Mouse (Mus musculus) left cerebral cortex, adult 11 months (tissue): Measurements from ENCODE around the gene Snx13.

Experiments used
- DNase-seq: peaks from one replicate; pipeline ENCODE4 v3.0.0; 2022; ENCODE audit warnings: low spot score

The Snx13 gene

DNA sequence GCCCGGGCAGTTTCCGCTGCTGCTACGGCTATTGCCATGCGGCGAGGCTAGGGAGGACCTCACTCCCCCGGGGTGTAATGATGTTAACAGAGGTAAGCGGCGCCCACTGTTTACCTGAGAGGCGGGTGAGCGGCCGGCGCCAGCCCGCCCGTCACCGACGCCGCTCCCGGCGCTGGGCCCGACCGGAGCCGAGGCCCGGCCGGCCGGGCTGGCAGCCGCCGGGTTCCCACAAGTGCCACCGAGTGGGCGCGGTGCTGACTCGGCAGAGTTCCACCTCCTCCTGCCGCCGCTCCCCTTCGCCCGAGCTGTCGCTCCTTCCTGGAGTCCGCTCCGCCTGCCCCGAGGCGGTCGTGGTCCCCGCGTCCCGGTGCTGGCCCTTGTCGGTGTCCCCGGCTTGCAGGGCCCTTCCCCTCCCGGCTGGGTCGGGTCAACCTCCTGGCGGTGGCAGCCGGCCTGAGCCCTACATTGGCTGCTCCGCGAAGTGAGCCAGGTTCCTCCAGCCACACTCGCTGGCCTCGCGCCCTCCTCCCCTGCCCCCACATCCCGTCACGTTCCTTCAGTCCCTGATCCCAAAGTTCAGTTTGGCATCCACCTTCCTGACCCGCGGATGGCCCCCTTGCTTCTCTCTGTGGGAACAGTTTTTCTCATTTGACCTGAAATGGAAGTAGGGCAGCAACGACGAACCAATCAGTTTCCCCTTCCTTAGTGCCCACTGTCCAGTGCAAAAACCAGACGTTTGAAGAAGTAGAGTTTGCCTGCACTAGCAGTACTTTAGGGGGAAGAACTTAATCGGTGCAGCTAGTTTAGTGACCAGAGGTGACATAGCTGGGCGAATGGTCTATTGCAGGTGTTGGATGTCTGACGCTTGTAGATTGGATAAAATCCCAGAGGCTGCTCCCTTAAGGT is 587 bp downstream of the Snx13 start:
- peak; percentile 36 for DNase-seq

GRCm38 (mm10) chr12:35048891-35049290 is 1.9 kb downstream of the Snx13 start:
- no peak for DNase-seq

DNA sequence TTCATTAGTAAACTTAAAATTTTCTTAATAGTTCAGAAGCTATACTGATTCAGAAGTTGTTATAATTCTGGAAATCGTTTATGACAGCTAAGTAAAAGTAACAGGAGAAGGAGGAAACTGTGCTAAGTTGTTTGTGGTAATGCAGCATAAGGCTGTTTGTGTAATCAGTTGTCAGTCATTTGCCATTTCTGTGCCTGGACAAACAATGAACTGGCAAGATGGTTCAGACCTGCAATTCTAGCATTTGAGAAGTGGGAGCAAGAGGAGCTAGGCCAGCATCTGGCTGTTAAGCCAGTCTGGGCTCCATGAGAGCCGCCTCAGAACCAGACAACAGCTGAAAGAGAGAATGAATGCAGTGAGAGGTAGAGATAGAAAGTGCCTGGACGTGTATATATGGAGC is 3.5 kb downstream of the Snx13 start:
- DNase-seq: no peak

- DNase-seq: no peak
These were observed 4.2 kb downstream of the Snx13 start for GRCm38 (mm10) chr12:35050964-35051758.

DNA sequence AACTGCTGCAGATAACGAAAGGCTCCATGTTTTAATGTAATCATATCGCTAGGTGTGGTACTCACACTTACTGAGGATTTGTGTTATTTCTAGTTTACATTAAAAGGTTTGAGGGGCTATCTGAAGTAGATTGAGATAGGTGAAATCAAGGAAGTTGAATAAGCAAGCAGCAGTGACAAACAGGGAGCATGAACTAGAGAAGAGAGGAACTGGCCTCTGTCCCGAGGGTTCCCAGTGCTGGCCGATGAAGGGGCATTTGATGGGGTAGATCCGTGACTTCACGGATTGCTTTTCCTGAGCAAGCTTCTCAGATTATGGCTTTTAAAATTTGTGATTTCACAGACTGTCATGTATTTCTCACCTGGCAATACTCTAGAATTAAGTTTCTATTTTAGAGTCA is 7.4 kb downstream of the Snx13 start:
- DNase-seq: no peak

DNA sequence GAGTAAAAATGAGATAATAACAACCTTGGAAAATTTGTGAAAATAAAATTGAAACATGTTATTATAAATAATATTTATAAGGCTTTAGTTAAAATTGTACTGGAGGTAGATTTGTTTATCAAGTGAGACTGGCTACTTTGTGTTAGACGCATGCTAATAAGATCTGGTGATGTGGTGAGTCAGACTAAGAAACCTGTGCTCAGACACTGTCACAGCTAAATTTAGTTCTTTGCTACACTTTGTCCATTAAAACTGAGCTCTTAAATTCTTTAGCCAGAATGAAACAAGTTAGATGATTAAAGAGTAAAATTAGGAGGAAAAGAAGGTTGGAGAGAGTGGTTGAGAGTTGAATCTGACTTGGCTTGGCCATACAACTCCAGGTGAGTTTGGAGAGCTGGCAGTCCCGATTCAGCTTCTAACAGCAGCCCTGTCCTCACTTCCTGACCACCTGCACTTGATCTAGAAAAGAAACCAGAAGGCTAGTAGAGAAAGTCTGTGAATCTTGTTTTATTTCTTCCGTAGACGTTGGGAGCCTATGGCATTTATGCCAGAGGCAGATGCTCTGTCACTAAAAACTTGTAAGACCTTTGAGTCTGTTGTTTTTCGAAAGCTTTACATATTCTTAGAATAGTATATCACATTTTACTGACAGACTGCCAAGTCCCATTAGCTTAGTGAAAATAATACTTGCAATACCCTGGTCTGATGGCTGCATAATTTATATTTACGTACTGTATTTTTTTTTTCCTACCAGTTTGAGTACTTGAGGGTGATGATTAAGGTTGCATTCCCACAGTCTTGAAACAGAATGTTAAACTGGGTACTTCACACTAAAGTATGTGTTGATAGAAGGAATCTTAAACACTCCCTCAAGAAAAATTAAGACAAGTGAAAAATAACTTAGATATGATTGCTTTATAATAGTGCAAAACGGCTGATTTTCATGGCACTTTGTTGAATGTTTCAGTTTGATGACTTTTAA is 8.4 kb downstream of the Snx13 start:
- DNase-seq: no peak

DNA sequence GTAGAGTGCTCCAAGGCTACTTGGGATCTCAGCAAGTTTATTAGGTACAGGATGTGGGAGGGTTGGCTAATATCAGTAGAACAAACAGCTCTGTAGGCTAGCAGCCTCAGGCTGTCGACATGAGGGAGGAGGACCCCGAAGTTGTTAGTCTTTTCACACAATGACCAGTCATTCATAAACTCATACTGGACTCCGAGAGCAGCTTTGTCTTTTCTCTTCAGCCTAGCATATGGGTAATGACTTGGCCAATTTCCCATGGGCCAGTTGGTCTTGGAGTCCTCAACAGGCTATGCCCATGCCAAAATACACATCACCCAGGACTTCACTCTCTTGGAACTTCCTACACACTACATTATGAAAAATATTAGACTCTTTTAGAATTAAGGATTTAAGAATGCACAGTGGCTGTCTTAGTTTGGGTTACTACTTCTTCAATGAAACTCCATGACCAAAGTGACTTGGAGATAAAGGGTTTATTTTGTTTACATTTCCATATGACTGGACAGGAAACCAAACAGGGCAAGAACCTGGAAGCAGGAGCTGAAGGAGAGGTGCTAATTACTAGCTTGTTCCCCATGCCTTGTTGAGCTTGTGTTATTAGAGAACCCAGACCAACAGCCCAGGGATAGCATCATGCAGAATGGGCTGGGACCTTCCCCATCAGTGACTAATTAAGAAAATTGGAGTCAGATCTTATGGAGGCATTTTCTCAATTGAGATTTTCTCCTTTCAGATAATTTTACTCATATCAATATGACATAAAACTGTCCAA is 16.9 kb downstream of the Snx13 start:
- no peak for DNase-seq

DNA sequence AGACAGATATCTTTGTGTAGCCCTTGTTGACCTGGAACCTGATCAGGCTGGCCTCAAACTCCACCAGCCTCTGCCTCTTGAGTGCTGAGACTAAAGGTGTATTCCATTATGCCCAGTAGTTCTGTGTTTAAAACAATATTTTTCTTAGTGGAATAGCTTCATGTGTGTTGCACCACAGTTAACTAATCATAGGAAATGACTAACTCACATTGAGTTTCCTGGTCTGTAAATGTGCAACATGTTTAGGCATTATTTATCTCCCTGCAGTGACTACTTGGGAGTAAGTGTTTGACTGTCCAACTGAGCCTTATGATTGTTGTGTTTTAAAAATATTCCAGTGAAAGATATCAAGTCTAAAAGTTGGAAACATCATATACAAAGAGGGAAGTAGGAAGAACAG is 20.6 kb downstream of the Snx13 start:
- DNase-seq: no peak

GRCm38 (mm10) chr12:35071336-35071735 is 24.4 kb downstream of the Snx13 start:
- no peak for DNase-seq

DNA sequence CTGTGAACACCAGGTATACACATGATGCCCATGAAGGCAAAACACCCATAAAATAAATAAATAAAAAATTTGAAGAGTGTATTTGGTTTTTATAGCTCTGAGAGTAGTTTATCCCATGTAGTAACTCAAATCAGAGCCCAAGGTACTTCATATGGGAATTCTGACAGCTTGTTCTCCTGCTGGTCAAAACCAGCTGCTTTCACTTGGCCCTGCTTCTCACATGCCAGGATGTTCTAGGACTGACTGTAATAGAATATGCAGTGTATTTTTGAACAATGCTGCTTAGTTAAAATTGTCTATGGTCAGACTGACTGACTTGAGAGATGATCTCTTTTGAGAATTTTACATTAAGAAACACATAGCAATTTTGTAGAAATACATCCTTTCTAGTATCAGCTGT is 25.2 kb downstream of the Snx13 start:
- DNase-seq: no peak

- DNase-seq: no peak
These were observed 29.0 kb downstream of the Snx13 start for GRCm38 (mm10) chr12:35075993-35076392.

DNA sequence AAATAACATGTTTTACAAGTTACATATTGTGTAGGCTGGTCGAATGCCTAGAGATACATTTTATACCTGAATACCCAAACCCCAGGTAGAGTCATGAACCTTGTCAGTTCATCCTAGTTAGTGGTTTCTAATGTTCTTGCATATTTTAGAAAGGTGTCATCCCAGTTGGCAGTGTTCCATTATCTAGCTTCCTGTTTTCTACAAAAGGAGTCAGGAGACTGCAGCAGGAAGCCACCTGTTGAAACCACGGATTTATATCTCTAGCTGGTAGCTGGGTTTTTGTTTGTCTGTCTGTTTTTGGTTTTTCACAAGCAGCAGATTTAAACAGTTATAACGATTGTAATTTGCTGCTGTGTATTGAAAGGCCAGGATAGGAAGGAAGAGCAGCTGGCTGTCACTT is 76.6 kb downstream of the Snx13 start:
- DNase-seq: no peak

DNA sequence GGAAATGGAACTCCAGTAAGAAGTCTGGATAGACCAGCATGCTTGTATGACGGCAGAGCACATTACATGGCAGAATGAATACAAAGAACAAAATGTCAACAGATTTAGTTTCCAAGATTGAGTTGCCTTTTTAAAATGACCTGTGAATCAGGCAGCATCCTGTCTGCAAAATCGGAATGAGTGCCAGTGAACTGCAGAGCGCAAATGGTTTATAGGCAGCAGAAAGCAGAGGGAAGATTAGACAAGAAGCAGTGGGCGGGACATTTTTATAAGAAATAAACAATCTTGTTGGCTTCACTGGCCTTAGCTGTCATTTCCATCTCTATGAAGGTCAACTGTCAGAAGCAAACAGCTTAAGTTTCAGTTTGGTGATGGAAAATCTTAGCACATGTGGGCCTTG is 106.2 kb downstream of the Snx13 start:
- DNase-seq: no peak

- no peak for DNase-seq
These were observed 107.2 kb downstream of the Snx13 start for GRCm38 (mm10) chr12:35154149-35154548.

DNA sequence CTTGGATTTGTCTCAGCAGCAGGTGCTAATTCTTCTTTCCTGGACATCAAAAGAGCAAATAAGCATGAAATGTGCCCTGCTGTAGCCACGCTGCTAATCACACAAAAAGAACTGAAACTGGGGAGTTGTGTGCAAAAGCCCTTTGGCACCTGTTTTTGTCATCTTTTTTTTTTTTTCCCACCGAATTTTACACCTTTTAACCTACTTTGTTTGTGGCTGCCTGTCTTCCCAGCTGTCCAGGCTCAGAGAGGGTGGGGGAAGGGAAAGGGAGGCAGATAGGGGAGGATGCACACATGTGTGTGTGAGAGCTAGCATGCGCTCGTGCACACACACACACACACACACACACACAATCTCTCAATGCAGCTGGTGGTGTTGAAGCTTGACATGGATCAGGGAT is 110.3 kb downstream of the Snx13 start:
- DNase-seq: no peak

- no peak for DNase-seq
These were observed 114.7 kb downstream of the Snx13 start for GRCm38 (mm10) chr12:35161690-35162089.

DNA sequence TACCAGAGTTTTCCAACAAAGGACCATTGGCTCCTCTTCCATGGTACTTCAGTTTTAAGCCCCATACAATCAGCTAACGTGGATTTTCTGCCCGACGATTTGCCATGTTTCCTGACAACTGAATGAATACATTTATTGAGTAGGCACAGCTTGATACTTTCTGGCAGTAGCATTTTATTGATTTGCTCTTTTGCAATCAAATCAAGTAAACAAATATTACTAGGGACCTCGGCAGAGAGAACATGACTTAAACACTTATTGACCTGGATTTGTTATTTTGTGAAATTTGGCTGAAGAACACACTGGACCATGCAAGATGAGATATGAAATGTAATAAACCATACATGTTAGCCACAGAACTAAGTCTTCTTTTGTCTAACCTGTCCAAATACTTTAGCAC is 123.3 kb downstream of the Snx13 start:
- DNase-seq: no peak

DNA sequence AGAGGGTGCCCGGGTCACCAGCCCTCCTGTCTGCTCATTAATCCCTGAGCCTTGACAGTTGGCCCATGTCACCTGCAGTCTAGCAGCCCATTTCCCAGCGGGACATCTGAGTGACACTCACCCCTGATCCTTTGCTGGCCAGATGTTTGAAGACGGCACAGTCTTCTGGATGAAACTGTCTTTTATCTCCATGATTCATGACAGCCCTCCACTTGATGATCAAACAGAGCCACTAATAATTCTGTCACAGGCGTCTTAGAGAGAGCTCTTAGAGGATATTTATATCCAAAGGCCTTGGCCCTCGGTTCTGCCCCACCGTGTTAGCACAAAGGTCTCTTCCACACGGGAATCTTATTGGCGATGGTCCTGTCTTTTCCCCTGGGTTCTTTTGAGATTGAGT is 129.0 kb downstream of the Snx13 start:
- no peak for DNase-seq

- DNase-seq: no peak
These were observed 129.6 kb downstream of the Snx13 start for GRCm38 (mm10) chr12:35176628-35177027.

GRCm38 (mm10) chr12:35182675-35183074 is 135.7 kb downstream of the Snx13 start:
- DNase-seq: peak; percentile 56

DNA sequence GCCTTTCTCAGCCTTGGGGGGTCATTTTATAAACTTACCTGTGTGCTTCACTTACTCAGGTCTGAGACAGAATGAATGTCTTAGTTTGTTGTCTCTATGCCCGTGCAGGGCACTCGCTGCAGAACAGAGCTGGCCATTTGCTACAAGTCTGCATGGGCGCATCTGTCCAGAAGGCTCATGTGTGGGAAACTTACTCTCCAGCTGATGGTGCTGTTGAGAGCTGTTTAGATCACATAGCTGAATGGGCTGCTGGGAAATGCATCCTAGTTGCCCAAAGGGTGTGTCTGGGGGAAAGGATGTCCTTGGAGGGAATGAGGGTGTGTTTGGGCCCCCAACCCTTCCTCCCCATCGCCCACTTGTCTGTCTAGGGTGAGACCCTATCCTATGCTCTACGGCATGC is 137.3 kb downstream of the Snx13 start:
- DNase-seq: no peak
